Mouse (Mus musculus) kidney, postnatal 0 days (tissue): ENCODE data around the gene Ipcef1. TPM values are rescaled to one million over a fixed set of nuclear protein-coding genes. Genes with fewer than 3 reads are reported as not detected.
A peak's percentile ranks its signal among the peaks of the same experiment; 100 is the strongest.

Source experiments
- ATAC-seq: fragments of 200-750 bp; cut with Nextera tagmentation; replicated peaks from 2 replicates; pipeline ENCODE4 v1.8.0; 2017; ENCODE audit warnings: low read depth, moderate number of reproducible peaks, moderate TSS enrichment, moderate library complexity; ENCODE audit not compliant: low FRiP score
- DNase-seq: peaks from one replicate; pipeline ENCODE4 v3.0.0-alpha.2; 2016; ENCODE audit warnings: low spot score
- H3K27ac ChIP-seq: fragments of 300-500 bp; sonication (generic); 2 replicates; pipeline ENCODE4 v1.5.1; 2014; ENCODE audit warnings: mild to moderate bottlenecking
- H3K27me3 ChIP-seq: fragments of 300-500 bp; sonication (generic); 2 replicates; pipeline ENCODE4 v1.6.1; 2014; ENCODE audit warnings: low read length, mixed read lengths; ENCODE audit not compliant: insufficient read depth
- H3K36me3 ChIP-seq: fragments of 300-500 bp; sonication (generic); 2 replicates; pipeline ENCODE4 v1.6.1; 2014; ENCODE audit warnings: low read length, mixed read lengths; ENCODE audit not compliant: insufficient read depth
- H3K4me1 ChIP-seq: fragments of 300-500 bp; sonication (generic); replicated peaks from 2 replicates; pipeline ENCODE4 v1.6.1; 2014; ENCODE audit warnings: antibody characterized with exemption, low read length, mixed read lengths; ENCODE audit not compliant: insufficient read depth
- H3K4me2 ChIP-seq: fragments of 300-500 bp; sonication (generic); 2 replicates; pipeline ENCODE4 v1.6.1; 2014; ENCODE audit warnings: mild to moderate bottlenecking, low read length, moderate library complexity, mixed read lengths
- H3K4me3 ChIP-seq: fragments of 300-500 bp; sonication (generic); replicated peaks from 2 replicates; pipeline ENCODE4 v1.5.1; 2014; ENCODE audit warnings: low read depth, low read length
- H3K9ac ChIP-seq: fragments of 300-500 bp; sonication (generic); 2 replicates; pipeline ENCODE4 v1.6.1; 2014; ENCODE audit warnings: low read depth, low read length
- H3K9me3 ChIP-seq: fragments of 300-500 bp; sonication (generic); replicated peaks from 2 replicates; pipeline ENCODE4 v1.6.1; 2016; ENCODE audit warnings: low read length, inconsistent platforms, mixed read lengths
- CTCF ChIP-seq: IDR thresholded peaks from 2 replicates; pipeline ENCODE4 v1.5.1; 2016; ENCODE audit warnings: antibody characterized with exemption, low read depth, mild to moderate bottlenecking, moderate library complexity
- WGBS: fragments of 180-500 bp; shearing (Covaris S2); extraction: QIAGEN DNeasy Blood & Tissue Kit; methylation state at CpG from one replicate; pipeline ENCODE4 v1.1.7; 2014; 5-methylcytosine and 5-hydroxymethylcytosine counted together
- polyA plus RNA-seq: library from polyadenylated mRNA; unstranded; fragments of >200 nt; fragmentation: Nextera tagmentation; extraction: Ambion mirVana; gene quantifications from 2 replicates; pipeline ENCODE4 v1.2.1, GENCODE M21; 2015

Gene Ipcef1
- polyA plus RNA-seq, 1 experiment from 2014 or later: 2.6 TPM

GRCm38 (mm10) chr10:7047288-7047918 is 4.9 kb downstream of the Ipcef1 start:
- 24% methylated on average over 10 of the region's 10 CpGs for WGBS
- Histone ChIP-seq H3K4me3 (no peak overlapping the region), H3K9ac (no peak overlapping the region), H3K9me3 (no peaks in the 10 kb centered on the region), H3K4me1 (peaks cover 4% of the 10 kb centered on the region; the same call in 1 of the 2 replicates), H3K27me3 (no peaks in the 10 kb centered on the region), H3K27ac (no peak overlapping the region), H3K4me2 (0 out of 2 replicates have a peak overlapping the region, but pooled peaks have one; percentile 10), H3K36me3 (no peaks in the 10 kb centered on the region)
- DNase-seq: peak; percentile 83
- ATAC-seq: no peak; the same call in 1 of the 2 replicates
- no peak for TF ChIP-seq CTCF

- 0 out of 2 replicates have a peak, but pooled peaks cover 4% of the 10 kb centered on the region for H3K4me1 ChIP-seq
- peak; percentile 63 for DNase-seq
- H3K27me3 ChIP-seq: no peaks in the 10 kb centered on the region
- 55% methylated on average over 5 of the region's 5 CpGs for WGBS
- TF ChIP-seq CTCF: no peak
- no peak overlapping the region for H3K27ac ChIP-seq
- ATAC-seq: no peak
- H3K4me3 ChIP-seq: no peak overlapping the region
- H3K9ac ChIP-seq: no peak overlapping the region
- no peaks in the 10 kb centered on the region for H3K36me3 ChIP-seq
- H3K4me2 ChIP-seq: no peak overlapping the region
- no peaks in the 10 kb centered on the region for H3K9me3 ChIP-seq
Observed at GRCm38 (mm10) chr10:7043896-7044295, 8.4 kb downstream of the Ipcef1 start.

GRCm38 (mm10) chr10:7041032-7041431 is 11.2 kb downstream of the Ipcef1 start:
- Histone ChIP-seq H3K27ac (no peak overlapping the region), H3K36me3 (no peaks in the 10 kb centered on the region), H3K9me3 (no peaks in the 10 kb centered on the region), H3K27me3 (no peaks in the 10 kb centered on the region), H3K4me1 (no peaks in the 10 kb centered on the region), H3K4me2 (no peak overlapping the region), H3K9ac (no peak overlapping the region), H3K4me3 (no peak overlapping the region)
- ATAC-seq (no peak), DNase-seq (no peak)
- TF ChIP-seq CTCF: no peak

DNA sequence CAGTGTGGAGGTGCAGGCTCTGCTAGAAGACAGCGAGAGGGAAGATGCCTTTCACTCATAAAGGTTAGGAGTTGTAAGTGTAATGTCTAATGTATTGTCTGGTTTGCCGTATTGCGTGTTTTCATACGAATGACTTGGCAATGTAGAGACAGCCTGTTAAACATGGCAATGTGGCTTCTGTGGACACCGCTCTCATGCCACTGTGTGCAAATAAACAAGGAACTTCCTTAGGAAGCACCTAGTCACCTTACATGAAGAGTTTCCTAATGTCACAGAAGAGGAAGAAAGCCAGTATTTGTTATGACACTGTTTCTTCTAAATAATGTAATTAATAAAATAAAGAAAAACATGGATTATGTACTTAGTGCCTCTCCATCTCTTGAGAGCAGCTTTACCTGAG is 15.1 kb downstream of the Ipcef1 start:
- Histone ChIP-seq H3K4me2 (no peak overlapping the region), H3K4me3 (no peak overlapping the region), H3K27ac (no peak overlapping the region), H3K9ac (no peak overlapping the region), H3K9me3 (no peaks in the 10 kb centered on the region), H3K27me3 (no peaks in the 10 kb centered on the region), H3K4me1 (no peaks in the 10 kb centered on the region), H3K36me3 (no peaks in the 10 kb centered on the region)
- DNase-seq (no peak), ATAC-seq (no peak)
- TF ChIP-seq CTCF: no peak
- 89% methylated on average over 5 of the region's 5 CpGs for WGBS

DNA sequence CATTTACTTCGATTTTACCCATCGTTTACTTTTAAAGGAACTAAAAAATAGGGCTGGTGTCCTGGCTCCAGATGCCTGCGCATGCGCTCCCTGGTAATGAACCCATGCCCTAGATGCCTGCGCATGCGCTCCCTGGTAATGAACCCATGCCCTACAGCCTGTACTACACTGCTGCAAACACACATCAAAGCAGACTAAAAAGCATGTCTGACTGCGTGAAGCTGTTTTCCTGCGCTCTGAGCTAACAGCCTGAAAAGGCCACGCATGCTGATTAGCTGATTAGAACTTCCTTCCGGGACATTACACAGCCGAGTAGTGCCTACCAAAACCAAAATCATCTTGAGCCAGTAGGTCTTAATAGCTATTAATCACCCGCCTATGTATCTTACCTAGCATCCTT is 16.7 kb downstream of the Ipcef1 start:
- ATAC-seq: no peak
- Histone ChIP-seq H3K27me3 (no peaks in the 10 kb centered on the region), H3K9ac (no peak overlapping the region), H3K4me2 (no peak overlapping the region), H3K4me1 (no peaks in the 10 kb centered on the region), H3K36me3 (no peaks in the 10 kb centered on the region), H3K4me3 (no peak overlapping the region), H3K27ac (no peak overlapping the region), H3K9me3 (no peaks in the 10 kb centered on the region)
- no peak for DNase-seq
- 64% methylated on average over 12 of the region's 12 CpGs for WGBS
- TF ChIP-seq CTCF: no peak

DNA sequence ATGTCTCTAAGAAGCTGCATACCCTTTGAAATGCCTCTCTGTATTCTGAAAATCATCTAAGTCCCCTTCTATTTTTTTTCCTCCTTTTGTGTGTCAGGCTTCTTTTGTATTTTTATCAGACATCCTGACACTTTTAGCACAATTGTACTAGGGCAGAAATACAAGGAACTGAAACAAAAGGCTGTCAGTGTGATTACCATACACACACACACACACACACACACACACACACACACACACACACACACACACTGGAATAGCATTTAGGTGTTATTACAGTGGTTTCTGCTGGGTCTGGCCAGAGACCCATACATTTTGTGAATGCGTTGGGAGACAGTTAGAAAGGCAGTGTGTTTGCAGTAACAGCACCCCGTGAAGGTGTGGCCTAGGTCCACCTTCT is 18.8 kb downstream of the Ipcef1 start:
- H3K36me3 ChIP-seq: no peaks in the 10 kb centered on the region
- 94% methylated on average over 2 of the region's 2 CpGs for WGBS
- no peak overlapping the region for H3K27ac ChIP-seq
- DNase-seq: no peak
- H3K9me3 ChIP-seq: no peaks in the 10 kb centered on the region
- H3K9ac ChIP-seq: no peak overlapping the region
- no peaks in the 10 kb centered on the region for H3K27me3 ChIP-seq
- no peak for TF ChIP-seq CTCF
- no peak overlapping the region for H3K4me2 ChIP-seq
- H3K4me3 ChIP-seq: no peak overlapping the region
- no peak for ATAC-seq
- no peaks in the 10 kb centered on the region for H3K4me1 ChIP-seq

GRCm38 (mm10) chr10:7025028-7025427 is 27.2 kb downstream of the Ipcef1 start:
- H3K9ac ChIP-seq: no peak overlapping the region
- H3K27ac ChIP-seq: no peak overlapping the region
- DNase-seq (no peak), ATAC-seq (no peak)
- WGBS: 55% methylated on average over 1 of the region's 1 CpGs
- no peaks in the 10 kb centered on the region for H3K36me3 ChIP-seq
- no peak overlapping the region for H3K4me2 ChIP-seq
- no peaks in the 10 kb centered on the region for H3K27me3 ChIP-seq
- no peak overlapping the region for H3K4me3 ChIP-seq
- H3K9me3 ChIP-seq: no peaks in the 10 kb centered on the region
- no peaks in the 10 kb centered on the region for H3K4me1 ChIP-seq
- TF ChIP-seq CTCF: no peak
